Mouse (Mus musculus) heart, postnatal 0 days (tissue): ENCODE results near the gene Tmem150a. TPM values are rescaled to one million over a fixed set of nuclear protein-coding genes. Genes with fewer than 3 reads are reported as not detected.

ENCODE experiments used
- ATAC-seq: fragments of 200-750 bp; cut with Nextera tagmentation; 2 replicates; pipeline ENCODE4 v1.8.0; 2017; ENCODE audit warnings: low read depth, moderate number of reproducible peaks, moderate library complexity; ENCODE audit not compliant: insufficient read depth
- DNase-seq: peaks from one replicate; pipeline ENCODE4 v3.0.0-alpha.2; 2016; ENCODE audit warnings: low spot score
- H3K27ac ChIP-seq: fragments of 300-500 bp; sonication (generic); 2 replicates; pipeline ENCODE4 v1.5.1; 2014; ENCODE audit warnings: low read depth, mild to moderate bottlenecking
- H3K27me3 ChIP-seq: fragments of 300-500 bp; sonication (generic); 2 replicates; pipeline ENCODE4 v1.6.1; 2014; ENCODE audit warnings: low read length, mixed read lengths; ENCODE audit not compliant: control insufficient read depth, insufficient read depth
- H3K36me3 ChIP-seq: fragments of 300-500 bp; sonication (generic); replicated peaks from 2 replicates; pipeline ENCODE4 v1.6.1; 2014; ENCODE audit warnings: low read length, mixed read lengths; ENCODE audit not compliant: control insufficient read depth, insufficient read depth
- H3K4me1 ChIP-seq: fragments of 300-500 bp; sonication (generic); 2 replicates; pipeline ENCODE4 v1.6.1; 2014; ENCODE audit warnings: antibody characterized with exemption; ENCODE audit not compliant: control insufficient read depth, insufficient read depth
- H3K4me2 ChIP-seq: fragments of 300-500 bp; sonication (generic); 2 replicates; pipeline ENCODE4 v1.6.1; 2014; ENCODE audit warnings: low read depth, mild to moderate bottlenecking, low read length, moderate library complexity
- H3K4me3 ChIP-seq: fragments of 300-500 bp; sonication (generic); 2 replicates; pipeline ENCODE4 v1.5.1; 2014; ENCODE audit warnings: low read depth, low read length
- H3K9ac ChIP-seq: fragments of 300-500 bp; sonication (generic); replicated peaks from 2 replicates; pipeline ENCODE4 v1.6.1; 2014; ENCODE audit warnings: low read depth, low read length, mixed read lengths
- H3K9me3 ChIP-seq: fragments of 300-500 bp; sonication (generic); replicated peaks from 2 replicates; pipeline ENCODE4 v1.6.1; 2016; ENCODE audit warnings: low read length; ENCODE audit not compliant: control insufficient read depth
- CTCF ChIP-seq: IDR thresholded peaks from 2 replicates; pipeline ENCODE4 v1.5.1; 2016; ENCODE audit warnings: antibody characterized with exemption, control low read depth, low read depth
- EP300 ChIP-seq: IDR thresholded peaks from 2 replicates; pipeline ENCODE4 v1.6.1; 2016; ENCODE audit warnings: antibody characterized with exemption, low read depth
- WGBS: fragments of 180-500 bp; shearing (Covaris S2); extraction: QIAGEN DNeasy Blood & Tissue Kit; methylation state at CpG from one replicate; pipeline ENCODE4 v1.1.7; 2014; 5-methylcytosine and 5-hydroxymethylcytosine counted together
- polyA plus RNA-seq: library from polyadenylated mRNA; unstranded; fragments of >200 nt; fragmentation: Nextera tagmentation; extraction: Ambion mirVana; gene quantifications from 2 replicates; pipeline ENCODE4 v1.2.1, GENCODE M21; 2015
- total RNA-seq: library from RNA; depleted of rRNA; stranded (reverse); fragments of >200 nt; gene quantifications from 2 replicates; pipeline ENCODE4 v1.2.3, GENCODE M21; 2014; ENCODE audit warnings: low replicate concordance; rRNA removed

The Tmem150a gene
- total and polyA plus RNA-seq, 2 experiments from 2014 or later, result 8.0 to 23.2 TPM

GRCm38 (mm10) chr6:72392341-72392740, 37.1 kb downstream of the Tmem150a start:
- Histone ChIP-seq H3K4me2 (no peak overlapping the region), H3K27me3 (no peaks in the 10 kb centered on the region), H3K27ac (0 out of 2 replicates have a peak overlapping the region, but pooled peaks have one; percentile 2), H3K9ac (no peak overlapping the region), H3K4me1 (peaks cover 17% of the 10 kb centered on the region), H3K4me3 (no peak overlapping the region), H3K36me3 (0 out of 2 replicates have a peak, but pooled peaks cover 3% of the 10 kb centered on the region), H3K9me3 (no peaks in the 10 kb centered on the region)
- ATAC-seq (no peak), DNase-seq (no peak)
- 90% methylated on average over 5 of the region's 5 CpGs for WGBS
- no peak for TF ChIP-seq EP300
- TF ChIP-seq CTCF, result no peak

DNA sequence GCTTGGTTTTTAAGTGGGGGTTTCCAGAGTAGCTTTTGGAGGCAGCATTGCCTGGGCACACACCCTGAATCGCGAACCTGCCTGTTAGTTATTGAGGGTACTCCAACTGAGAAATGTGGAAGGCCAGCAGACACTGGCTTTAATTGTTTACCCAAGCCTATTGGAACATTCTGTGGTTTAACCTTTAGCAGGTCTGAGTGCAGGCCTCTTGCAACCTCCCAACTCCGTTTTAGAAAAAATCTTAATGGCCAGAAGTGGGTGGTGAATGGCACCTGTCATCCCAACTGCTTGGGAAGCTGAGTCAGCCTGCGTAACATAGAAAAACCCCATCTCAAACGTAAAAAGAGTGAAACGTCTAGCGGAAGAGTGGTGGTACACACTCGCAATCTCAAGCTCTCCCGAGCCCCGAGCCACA, 41.6 kb downstream of the Tmem150a start:
- H3K9ac ChIP-seq, result no peak overlapping the region
- no peak overlapping the region for H3K4me2 ChIP-seq
- 76% methylated on average over 10 of the region's 10 CpGs for WGBS
- no peak overlapping the region for H3K27ac ChIP-seq
- H3K27me3 ChIP-seq, result no peaks in the 10 kb centered on the region
- no peak overlapping the region for H3K4me3 ChIP-seq
- ATAC-seq (no peak), DNase-seq (no peak)
- no peaks in the 10 kb centered on the region for H3K9me3 ChIP-seq
- TF ChIP-seq EP300 (no peak), CTCF (no peak)
- H3K4me1 ChIP-seq, result no peaks in the 10 kb centered on the region
- no peaks in the 10 kb centered on the region for H3K36me3 ChIP-seq

GRCm38 (mm10) chr6:72399967-72400366, 44.7 kb downstream of the Tmem150a start:
- no peak overlapping the region for H3K27ac ChIP-seq
- DNase-seq (no peak), ATAC-seq (no peak)
- no peaks in the 10 kb centered on the region for H3K9me3 ChIP-seq
- H3K4me3 ChIP-seq, result no peak overlapping the region
- 56% methylated on average over 2 of the region's 2 CpGs for WGBS
- no peaks in the 10 kb centered on the region for H3K36me3 ChIP-seq
- no peak for TF ChIP-seq EP300
- TF ChIP-seq CTCF, result no peak
- no peak overlapping the region for H3K4me2 ChIP-seq
- no peaks in the 10 kb centered on the region for H3K27me3 ChIP-seq
- no peaks in the 10 kb centered on the region for H3K4me1 ChIP-seq
- no peak overlapping the region for H3K9ac ChIP-seq

- Histone ChIP-seq H3K4me3 (no peak overlapping the region), H3K9ac (no peak overlapping the region), H3K4me2 (no peak overlapping the region), H3K27ac (no peak overlapping the region), H3K9me3 (no peaks in the 10 kb centered on the region), H3K27me3 (no peaks in the 10 kb centered on the region), H3K4me1 (no peaks in the 10 kb centered on the region), H3K36me3 (no peaks in the 10 kb centered on the region)
- DNase-seq (peak; percentile 31), ATAC-seq (no peak)
- TF ChIP-seq EP300, result no peak
- peak; percentile 67 for TF ChIP-seq CTCF
- 21% methylated on average over 7 of the region's 7 CpGs for WGBS
Measured at GRCm38 (mm10) chr6:72401875-72402274, 46.6 kb downstream of the Tmem150a start.

GRCm38 (mm10) chr6:72405356-72405755, 50.1 kb downstream of the Tmem150a start:
- no peak for TF ChIP-seq CTCF
- no peak for TF ChIP-seq EP300

DNA sequence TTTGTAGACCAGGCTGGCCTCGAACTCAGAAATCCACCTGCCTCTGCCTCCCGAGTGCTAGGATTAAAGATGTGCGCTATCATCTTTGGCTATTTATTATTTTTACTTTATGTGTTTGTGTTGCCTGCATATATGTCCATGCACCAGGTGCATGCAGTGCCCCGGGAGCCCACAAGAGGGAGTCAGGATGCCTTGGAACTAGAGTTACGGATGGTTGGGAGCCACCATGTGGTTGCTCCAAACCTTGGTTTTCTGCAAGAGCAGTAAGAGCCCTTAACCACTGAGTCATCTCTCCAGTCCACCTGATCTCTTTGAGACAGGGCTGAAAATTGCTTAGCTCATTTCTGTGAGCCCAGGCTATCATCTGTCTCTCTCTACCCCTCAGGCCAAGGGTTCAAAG, 51.9 kb downstream of the Tmem150a start:
- peak; percentile 87 for DNase-seq
- H3K9me3 ChIP-seq, result no peaks in the 10 kb centered on the region
- no peaks in the 10 kb centered on the region for H3K27me3 ChIP-seq
- no peak overlapping the region for H3K4me2 ChIP-seq
- H3K27ac ChIP-seq, result no peak overlapping the region
- TF ChIP-seq EP300, result no peak
- peak; percentile 100 for TF ChIP-seq CTCF
- no peaks in the 10 kb centered on the region for H3K4me1 ChIP-seq
- peak; percentile 79 for ATAC-seq
- WGBS, result 1% methylated on average over 5 of the region's 5 CpGs
- no peak overlapping the region for H3K4me3 ChIP-seq
- no peaks in the 10 kb centered on the region for H3K36me3 ChIP-seq
- H3K9ac ChIP-seq, result no peak overlapping the region

More at GRCm38 (mm10) chr6:72405356-72405755, 50.1 kb downstream of the Tmem150a start:
- Histone ChIP-seq H3K36me3 (no peaks in the 10 kb centered on the region), H3K27ac (no peak overlapping the region), H3K4me2 (no peak overlapping the region), H3K4me3 (no peak overlapping the region), H3K4me1 (no peaks in the 10 kb centered on the region), H3K9me3 (no peaks in the 10 kb centered on the region), H3K9ac (no peak overlapping the region), H3K27me3 (no peaks in the 10 kb centered on the region)
- ATAC-seq (no peak), DNase-seq (no peak)
- WGBS, result 77% methylated on average over 7 of the region's 7 CpGs

Other genes starting within 250 kb of the Tmem150a start
- gene Atoh8, start 119.9 kb upstream of the Tmem150a start, total RNA-seq, result 4.5 and 14.7 TPM in 2 replicates
- gene Atoh8, start 119.9 kb upstream of the Tmem150a start, polyA plus RNA-seq, result 7.1 and 8.6 TPM in 2 replicates
- gene Sftpb, start 50.8 kb upstream of the Tmem150a start, total RNA-seq, result 0.84 and 1.7 TPM in 2 replicates
- 0.33 and 0.55 TPM in 2 replicates for gene Sftpb, start 50.8 kb upstream of the Tmem150a start, polyA plus RNA-seq
- gene Usp39, start 10.3 kb upstream of the Tmem150a start, total RNA-seq, result 50.9 and 59.9 TPM in 2 replicates
- 15.8 and 16.9 TPM in 2 replicates for gene Usp39, start 10.3 kb upstream of the Tmem150a start, polyA plus RNA-seq
- 7.3 and 12.0 TPM in 2 replicates for gene 0610030E20Rik, start 8.1 kb upstream of the Tmem150a start, total RNA-seq
- 11.9 and 12.9 TPM in 2 replicates for gene 0610030E20Rik, start 8.1 kb upstream of the Tmem150a start, polyA plus RNA-seq
- 53.5 and 65.0 TPM in 2 replicates for gene Rnf181, start 11.5 kb downstream of the Tmem150a start, total RNA-seq
- gene Rnf181, start 11.5 kb downstream of the Tmem150a start, polyA plus RNA-seq, result 74.9 and 81.3 TPM in 2 replicates
- 19.5 and 39.8 TPM in 2 replicates for gene Vamp5, start 25.0 kb downstream of the Tmem150a start, total RNA-seq
- 49.0 and 52.9 TPM in 2 replicates for gene Vamp5, start 25.0 kb downstream of the Tmem150a start, polyA plus RNA-seq
- 69.8 and 109 TPM in 2 replicates for gene Vamp8, start 35.3 kb downstream of the Tmem150a start, total RNA-seq
- 174 and 175 TPM in 2 replicates for gene Vamp8, start 35.3 kb downstream of the Tmem150a start, polyA plus RNA-seq
- 16.8 and 21.9 TPM in 2 replicates for gene Ggcx, start 58.9 kb downstream of the Tmem150a start, total RNA-seq
- 13.2 and 16.8 TPM in 2 replicates for gene Ggcx, start 58.9 kb downstream of the Tmem150a start, polyA plus RNA-seq
- gene Mat2a, start 84.1 kb downstream of the Tmem150a start, total RNA-seq, result 111 and 123 TPM in 2 replicates
- 200 and 229 TPM in 2 replicates for gene Mat2a, start 84.1 kb downstream of the Tmem150a start, polyA plus RNA-seq
- not detected in 2 replicates for gene Sh2d6, start 166.3 kb downstream of the Tmem150a start, total RNA-seq
- not detected in 2 replicates for gene Sh2d6, start 166.3 kb downstream of the Tmem150a start, polyA plus RNA-seq
- 25.1 and 53.6 TPM in 2 replicates for gene Capg, start 188.9 kb downstream of the Tmem150a start, total RNA-seq
- 24.9 and 25.9 TPM in 2 replicates for gene Capg, start 188.9 kb downstream of the Tmem150a start, polyA plus RNA-seq
- gene Elmod3, start 243.0 kb downstream of the Tmem150a start, total RNA-seq, result 21.9 and 30.9 TPM in 2 replicates
- 17.6 and 18.6 TPM in 2 replicates for gene Elmod3, start 243.0 kb downstream of the Tmem150a start, polyA plus RNA-seq
- 21.8 and 41.8 TPM in 2 replicates for gene Retsat, start 243.0 kb downstream of the Tmem150a start, total RNA-seq
- gene Retsat, start 243.0 kb downstream of the Tmem150a start, polyA plus RNA-seq, result 64.4 and 69.1 TPM in 2 replicates